Mouse (Mus musculus) testis, adult 2 months (tissue): ENCODE results near the gene Fhod1.

Source experiments
- CTCF ChIP-seq: fragments of 200-500 bp; IDR thresholded peaks from 2 replicates; pipeline ENCODE4 v1.5.1; 2012; ENCODE audit warnings: low read depth, mild to moderate bottlenecking, inconsistent platforms, low read length, moderate library complexity; ENCODE audit not compliant: control insufficient read depth, insufficient read depth, insufficient replicate concordance
- POLR2A ChIP-seq: fragments of 200-500 bp; IDR thresholded peaks from 2 replicates; pipeline ENCODE4 v1.6.1; 2012; ENCODE audit warnings: low read depth, mild to moderate bottlenecking, inconsistent platforms, low read length, moderate library complexity; ENCODE audit not compliant: control insufficient read depth

DNA sequence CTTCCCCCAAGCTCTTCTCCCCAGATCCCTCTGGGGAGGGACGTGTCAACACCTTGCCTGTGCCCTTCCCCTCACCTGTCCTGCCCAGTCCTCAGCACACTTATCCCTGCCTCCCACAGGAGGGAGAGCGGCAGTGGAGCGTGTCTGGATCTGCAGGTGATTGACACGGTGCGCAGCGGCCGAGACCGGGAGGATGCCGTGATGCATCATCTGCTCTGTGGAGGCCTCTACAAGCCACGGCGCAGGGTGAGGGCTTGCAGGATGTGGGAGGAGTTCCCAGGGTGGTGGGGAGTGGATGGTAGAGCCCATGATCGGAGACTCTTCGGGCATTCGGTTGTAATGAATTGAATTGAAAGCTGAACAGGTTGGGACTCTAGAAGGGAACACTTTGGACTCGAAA lies 11.5 kb upstream of the Fhod1 start:
- TF ChIP-seq CTCF (no peak), POLR2A (no peak)
